26 mouse cellular contexts compared by ENCODE assay signal in genomic region chr6:85403039-85403438, GRCm38 (mm10). TPM values are rescaled to one million over a fixed set of nuclear protein-coding genes. Genes with fewer than 3 reads are reported as not detected.
DNase-seq lines count a peak whose midpoint lies in the region; ATAC-seq and TF ChIP-seq lines count a peak whose summit lies in the region.
"Had no signal": no experiment of that assay in that cellular context is flagged by ENCODE, and none has a peak within 500 bp of the region (broad histone marks: within the 10 kb centered on the region; RNA-seq: fewer than 3 reads in every experiment).

No protein-coding gene starts in this region.

- no peak for ATAC-seq in forebrain, embryonic 13.5 days
- ATAC-seq in forebrain, embryonic 11.5 days (replicated peaks; ENCODE audit: low FRiP score): no peak
- no peak for ATAC-seq in hindbrain, embryonic 15.5 days (ENCODE audit: low FRiP score, low read depth)
- no peak for ATAC-seq in hindbrain, embryonic 11.5 days (ENCODE audit: low FRiP score)
- peak; percentile 42; the same call in 1 of the 2 replicates for ATAC-seq in forebrain, embryonic 14.5 days
- no peak for ATAC-seq in midbrain, embryonic 13.5 days
- no peak for ATAC-seq in intestine, postnatal 0 days
- ATAC-seq: lung, postnatal 0 days had no signal

- no peak overlapping the region for H3K4me2 ChIP-seq in forebrain, embryonic 13.5 days
- H3K4me2 ChIP-seq in forebrain, embryonic 11.5 days (ENCODE audit: low read depth, low read length, severe bottlenecking): no peak overlapping the region
- H3K4me2 ChIP-seq in hindbrain, embryonic 15.5 days: no peak overlapping the region
- no peak overlapping the region for H3K4me2 ChIP-seq in hindbrain, embryonic 11.5 days (replicated peaks; ENCODE audit: low read depth, low read length)
- no peak overlapping the region for H3K4me2 ChIP-seq in forebrain, embryonic 14.5 days (ENCODE audit: low read length)
- H3K4me2 ChIP-seq in midbrain, embryonic 13.5 days (replicated peaks): no peak overlapping the region
- H3K4me2 ChIP-seq in intestine, postnatal 0 days (replicated peaks; ENCODE audit: low read depth): no peak overlapping the region
- H3K4me2 ChIP-seq: embryonic facial prominence, embryonic 13.5 days had no signal

- no peak overlapping the region for H3K9ac ChIP-seq in forebrain, embryonic 13.5 days
- H3K9ac ChIP-seq in forebrain, embryonic 11.5 days (ENCODE audit: low read length): no peak overlapping the region
- no peak overlapping the region for H3K9ac ChIP-seq in hindbrain, embryonic 15.5 days
- H3K9ac ChIP-seq in hindbrain, embryonic 11.5 days (ENCODE audit: low read depth, low read length): no peak overlapping the region
- no peak overlapping the region for H3K9ac ChIP-seq in forebrain, embryonic 14.5 days (ENCODE audit: low read length)
- no peak overlapping the region for H3K9ac ChIP-seq in midbrain, embryonic 13.5 days (replicated peaks)
- H3K9ac ChIP-seq in intestine, postnatal 0 days (ENCODE audit: low read depth, low read length): no peak overlapping the region
- H3K9ac ChIP-seq: embryonic facial prominence, embryonic 13.5 days had no signal

- H3K4me1 ChIP-seq in forebrain, embryonic 13.5 days: peaks cover 15% of the 10 kb centered on the region
- no peaks in the 10 kb centered on the region for H3K4me1 ChIP-seq in forebrain, embryonic 11.5 days (replicated peaks; ENCODE audit: control insufficient read depth, insufficient read depth, low read length)
- no peaks in the 10 kb centered on the region for H3K4me1 ChIP-seq in hindbrain, embryonic 15.5 days (replicated peaks)
- H3K4me1 ChIP-seq in hindbrain, embryonic 11.5 days (replicated peaks; ENCODE audit: control insufficient read depth, insufficient read depth, low read length): no peaks in the 10 kb centered on the region
- H3K4me1 ChIP-seq in forebrain, embryonic 14.5 days (ENCODE audit: control insufficient read depth, insufficient read depth, low read length): no peaks in the 10 kb centered on the region; the same call in 1 of the 2 replicates
- H3K4me1 ChIP-seq in midbrain, embryonic 13.5 days (replicated peaks): 0 out of 2 replicates have a peak, but pooled peaks cover 11% of the 10 kb centered on the region
- no peaks in the 10 kb centered on the region for H3K4me1 ChIP-seq in intestine, postnatal 0 days (replicated peaks; ENCODE audit: control insufficient read depth, insufficient read depth, low read length)

- DNase-seq in forebrain, embryonic 11.5 days (ENCODE audit: low spot score): no peak
- no peak for DNase-seq in hindbrain, embryonic 11.5 days (ENCODE audit: low spot score)
- DNase-seq in forebrain, embryonic 14.5 days (ENCODE audit: low spot score): peak; percentile 53
- DNase-seq in embryo, embryonic 10 days (ENCODE audit: low spot score): no peak
- DNase-seq: adrenal gland, postnatal 36 days; cerebellum, adult 11-12 months; cerebellum, postnatal 25 days; embryo, embryonic 11 days; gastrocnemius, postnatal 14 days; kidney, adult 18-20 months; thymus, adult 2 months; thymus, postnatal 4 days had no signal

- TF ChIP-seq CTCF in intestine, postnatal 0 days (IDR thresholded peaks at IDR 0.05; ENCODE audit: low read depth): no peak

- H3K27ac ChIP-seq in forebrain, embryonic 13.5 days: peak overlapping the region; percentile 41; the same call in 1 of the 2 replicates
- no peak overlapping the region for H3K27ac ChIP-seq in forebrain, embryonic 11.5 days (ENCODE audit: low read depth, low read length)
- peak overlapping the region; percentile 47; the same call in 1 of the 2 replicates for H3K27ac ChIP-seq in hindbrain, embryonic 15.5 days (replicated peaks)
- no peak overlapping the region for H3K27ac ChIP-seq in hindbrain, embryonic 11.5 days (ENCODE audit: low read depth, low read length)
- H3K27ac ChIP-seq in forebrain, embryonic 14.5 days (ENCODE audit: low read depth, low read length): peak overlapping the region; percentile 33; the same call in 1 of the 2 replicates
- peak overlapping the region; percentile 78 for H3K27ac ChIP-seq in midbrain, embryonic 13.5 days
- no peak overlapping the region for H3K27ac ChIP-seq in intestine, postnatal 0 days (ENCODE audit: low read depth, low read length)
- H3K27ac ChIP-seq: embryonic facial prominence, embryonic 13.5 days; kidney, postnatal 0 days; limb, embryonic 10.5 days; stomach, postnatal 0 days had no signal

- H3K27me3 ChIP-seq in forebrain, embryonic 13.5 days: peaks cover 17% of the 10 kb centered on the region
- H3K27me3 ChIP-seq in forebrain, embryonic 11.5 days (ENCODE audit: control insufficient read depth, insufficient read depth, low read length): peaks cover under 1% of the 10 kb centered on the region; the same call in 1 of the 2 replicates
- H3K27me3 ChIP-seq in hindbrain, embryonic 15.5 days: peaks cover 12% of the 10 kb centered on the region
- peaks cover 7% of the 10 kb centered on the region for H3K27me3 ChIP-seq in hindbrain, embryonic 11.5 days (ENCODE audit: control insufficient read depth, insufficient read depth, low read length)
- H3K27me3 ChIP-seq in forebrain, embryonic 14.5 days (replicated peaks; ENCODE audit: control insufficient read depth, insufficient read depth, low read length): peaks cover 4% of the 10 kb centered on the region
- H3K27me3 ChIP-seq in midbrain, embryonic 13.5 days: peaks cover 9% of the 10 kb centered on the region
- peaks cover 7% of the 10 kb centered on the region for H3K27me3 ChIP-seq in intestine, postnatal 0 days (replicated peaks; ENCODE audit: control insufficient read depth, insufficient read depth, low read length)

- 60% methylated on average over 10 of the region's 10 CpGs for WGBS in forebrain, embryonic 13.5 days
- 85% methylated on average over 10 of the region's 10 CpGs for WGBS in forebrain, embryonic 11.5 days
- 63% methylated on average over 10 of the region's 10 CpGs for WGBS in hindbrain, embryonic 15.5 days
- 87% methylated on average over 10 of the region's 10 CpGs for WGBS in hindbrain, embryonic 11.5 days
- WGBS in forebrain, embryonic 14.5 days: 57% methylated on average over 10 of the region's 10 CpGs
- WGBS in midbrain, embryonic 13.5 days: 64% methylated on average over 10 of the region's 10 CpGs
- WGBS in intestine, postnatal 0 days: 80% methylated on average over 10 of the region's 10 CpGs

- no peaks in the 10 kb centered on the region for H3K36me3 ChIP-seq in forebrain, embryonic 13.5 days (ENCODE audit: poor library complexity, severe bottlenecking)
- H3K36me3 ChIP-seq in forebrain, embryonic 11.5 days (ENCODE audit: control insufficient read depth, insufficient read depth, low read length): no peaks in the 10 kb centered on the region
- H3K36me3 ChIP-seq in hindbrain, embryonic 15.5 days: no peaks in the 10 kb centered on the region
- H3K36me3 ChIP-seq in hindbrain, embryonic 11.5 days (ENCODE audit: control insufficient read depth, insufficient read depth, low read length): no peaks in the 10 kb centered on the region
- no peaks in the 10 kb centered on the region for H3K36me3 ChIP-seq in forebrain, embryonic 14.5 days (ENCODE audit: control insufficient read depth, insufficient read depth, low read length)
- no peaks in the 10 kb centered on the region for H3K36me3 ChIP-seq in midbrain, embryonic 13.5 days
- no peaks in the 10 kb centered on the region for H3K36me3 ChIP-seq in intestine, postnatal 0 days (ENCODE audit: control insufficient read depth, insufficient read depth)
- H3K36me3 ChIP-seq: embryonic facial prominence, embryonic 13.5 days; limb, embryonic 10.5 days had no signal

- H3K4me3 ChIP-seq in forebrain, embryonic 13.5 days: no peak overlapping the region
- no peak overlapping the region for H3K4me3 ChIP-seq in forebrain, embryonic 11.5 days (ENCODE audit: low read depth, low read length)
- H3K4me3 ChIP-seq in hindbrain, embryonic 15.5 days: no peak overlapping the region
- H3K4me3 ChIP-seq in hindbrain, embryonic 11.5 days (ENCODE audit: low read depth, low read length): no peak overlapping the region
- H3K4me3 ChIP-seq in forebrain, embryonic 14.5 days (ENCODE audit: low read depth, low read length): no peak overlapping the region
- H3K4me3 ChIP-seq in midbrain, embryonic 13.5 days (replicated peaks): no peak overlapping the region
- no peak overlapping the region for H3K4me3 ChIP-seq in intestine, postnatal 0 days (ENCODE audit: low read depth, low read length)
- H3K4me3 ChIP-seq: embryonic facial prominence, embryonic 13.5 days; limb, embryonic 10.5 days had no signal

- H3K9me3 ChIP-seq in forebrain, embryonic 13.5 days (replicated peaks): no peaks in the 10 kb centered on the region
- no peaks in the 10 kb centered on the region for H3K9me3 ChIP-seq in forebrain, embryonic 11.5 days (ENCODE audit: control insufficient read depth, low read length)
- H3K9me3 ChIP-seq in hindbrain, embryonic 15.5 days: no peaks in the 10 kb centered on the region
- H3K9me3 ChIP-seq in hindbrain, embryonic 11.5 days (ENCODE audit: control insufficient read depth, low read length): no peaks in the 10 kb centered on the region
- no peaks in the 10 kb centered on the region for H3K9me3 ChIP-seq in forebrain, embryonic 14.5 days (replicated peaks; ENCODE audit: control insufficient read depth, low read length)
- H3K9me3 ChIP-seq in midbrain, embryonic 13.5 days: no peaks in the 10 kb centered on the region
- H3K9me3 ChIP-seq in intestine, postnatal 0 days (ENCODE audit: control insufficient read depth): no peaks in the 10 kb centered on the region
- H3K9me3 ChIP-seq: embryonic facial prominence, embryonic 13.5 days; limb, embryonic 10.5 days had no signal

RNA-seq across cellular contexts. Expression of gene Noto, which starts 20.6 kb away (rescaled TPM):
- polyA plus RNA-seq in forebrain, embryonic 13.5 days (2015; fragmentation: Nextera tagmentation; extraction: Ambion mirVana): not detected in 2 replicates
- not detected in 2 replicates for polyA plus RNA-seq in forebrain, embryonic 11.5 days (2014; fragmentation: Nextera tagmentation; extraction: Ambion mirVana)
- polyA plus RNA-seq in hindbrain, embryonic 15.5 days (2015; fragmentation: Nextera tagmentation; extraction: Ambion mirVana): not detected in 2 replicates
- not detected in 2 replicates for polyA plus RNA-seq in hindbrain, embryonic 11.5 days (2014; fragmentation: Nextera tagmentation; extraction: Ambion mirVana)
- not detected in 2 replicates for polyA plus RNA-seq in forebrain, embryonic 14.5 days (2014; fragmentation: Nextera tagmentation; extraction: Ambion mirVana)
- not detected in 2 replicates for polyA plus RNA-seq in midbrain, embryonic 13.5 days (2015; fragmentation: Nextera tagmentation; extraction: Ambion mirVana)
- not detected in 2 replicates for polyA plus RNA-seq in intestine, postnatal 0 days (2015; fragmentation: Nextera tagmentation; extraction: Ambion mirVana)
- polyA plus RNA-seq: embryonic facial prominence, embryonic 13.5 days; heart, embryonic 14.5 days; kidney, postnatal 0 days; large intestine, adult 2 months; limb, embryonic 10.5 days; liver, adult 2 months; liver, embryonic 16.5 days; small intestine, adult 2 months; stomach, postnatal 0 days had no signal

RNA-seq across cellular contexts. Expression of gene Rab11fip5, which starts 28.6 kb away (rescaled TPM):
- polyA plus RNA-seq in forebrain, embryonic 13.5 days (2015; fragmentation: Nextera tagmentation; extraction: Ambion mirVana): 7.1 and 8.5 TPM in 2 replicates
- 4.5 and 5.1 TPM in 2 replicates for polyA plus RNA-seq in forebrain, embryonic 11.5 days (2014; fragmentation: Nextera tagmentation; extraction: Ambion mirVana)
- 24.2 and 24.4 TPM in 2 replicates for polyA plus RNA-seq in hindbrain, embryonic 15.5 days (2015; fragmentation: Nextera tagmentation; extraction: Ambion mirVana)
- 4.1 and 4.6 TPM in 2 replicates for polyA plus RNA-seq in hindbrain, embryonic 11.5 days (2014; fragmentation: Nextera tagmentation; extraction: Ambion mirVana)
- polyA plus RNA-seq in forebrain, embryonic 14.5 days (2014; fragmentation: Nextera tagmentation; extraction: Ambion mirVana): 9.2 and 12.7 TPM in 2 replicates
- 12.2 and 12.4 TPM in 2 replicates for polyA plus RNA-seq in midbrain, embryonic 13.5 days (2015; fragmentation: Nextera tagmentation; extraction: Ambion mirVana)
- polyA plus RNA-seq in intestine, postnatal 0 days (2015; fragmentation: Nextera tagmentation; extraction: Ambion mirVana): 30.5 and 35.8 TPM in 2 replicates

RNA-seq across cellular contexts. Expression of gene Smyd5, which starts 28.8 kb away (rescaled TPM):
- 40.0 and 51.9 TPM in 2 replicates for polyA plus RNA-seq in forebrain, embryonic 13.5 days (2015; fragmentation: Nextera tagmentation; extraction: Ambion mirVana)
- polyA plus RNA-seq in forebrain, embryonic 11.5 days (2014; fragmentation: Nextera tagmentation; extraction: Ambion mirVana): 49.8 and 52.7 TPM in 2 replicates
- 69.0 and 79.1 TPM in 2 replicates for polyA plus RNA-seq in hindbrain, embryonic 15.5 days (2015; fragmentation: Nextera tagmentation; extraction: Ambion mirVana)
- 52.4 and 53.1 TPM in 2 replicates for polyA plus RNA-seq in hindbrain, embryonic 11.5 days (2014; fragmentation: Nextera tagmentation; extraction: Ambion mirVana)
- polyA plus RNA-seq in forebrain, embryonic 14.5 days (2014; fragmentation: Nextera tagmentation; extraction: Ambion mirVana): 37.2 and 41.3 TPM in 2 replicates
- polyA plus RNA-seq in midbrain, embryonic 13.5 days (2015; fragmentation: Nextera tagmentation; extraction: Ambion mirVana): 51.2 and 51.5 TPM in 2 replicates
- 10.1 and 10.9 TPM in 2 replicates for polyA plus RNA-seq in intestine, postnatal 0 days (2015; fragmentation: Nextera tagmentation; extraction: Ambion mirVana)

RNA-seq across cellular contexts. Expression of gene Cct7, which starts 48.3 kb away (rescaled TPM):
- 668 and 694 TPM in 2 replicates for polyA plus RNA-seq in forebrain, embryonic 13.5 days (2015; fragmentation: Nextera tagmentation; extraction: Ambion mirVana)
- polyA plus RNA-seq in forebrain, embryonic 11.5 days (2014; fragmentation: Nextera tagmentation; extraction: Ambion mirVana): 647 and 695 TPM in 2 replicates
- polyA plus RNA-seq in hindbrain, embryonic 15.5 days (2015; fragmentation: Nextera tagmentation; extraction: Ambion mirVana): 551 and 557 TPM in 2 replicates
- polyA plus RNA-seq in hindbrain, embryonic 11.5 days (2014; fragmentation: Nextera tagmentation; extraction: Ambion mirVana): 644 and 685 TPM in 2 replicates
- polyA plus RNA-seq in forebrain, embryonic 14.5 days (2014; fragmentation: Nextera tagmentation; extraction: Ambion mirVana): 727 and 759 TPM in 2 replicates
- polyA plus RNA-seq in midbrain, embryonic 13.5 days (2015; fragmentation: Nextera tagmentation; extraction: Ambion mirVana): 630 and 636 TPM in 2 replicates
- 152 and 159 TPM in 2 replicates for polyA plus RNA-seq in intestine, postnatal 0 days (2015; fragmentation: Nextera tagmentation; extraction: Ambion mirVana)

RNA-seq across cellular contexts. Expression of gene Pradc1, which starts 48.7 kb away (rescaled TPM):
- polyA plus RNA-seq in forebrain, embryonic 13.5 days (2015; fragmentation: Nextera tagmentation; extraction: Ambion mirVana): 32.4 and 33.9 TPM in 2 replicates
- 26.3 and 27.5 TPM in 2 replicates for polyA plus RNA-seq in forebrain, embryonic 11.5 days (2014; fragmentation: Nextera tagmentation; extraction: Ambion mirVana)
- 31.1 and 32.0 TPM in 2 replicates for polyA plus RNA-seq in hindbrain, embryonic 15.5 days (2015; fragmentation: Nextera tagmentation; extraction: Ambion mirVana)
- polyA plus RNA-seq in hindbrain, embryonic 11.5 days (2014; fragmentation: Nextera tagmentation; extraction: Ambion mirVana): 25.5 and 28.1 TPM in 2 replicates
- 22.4 and 25.2 TPM in 2 replicates for polyA plus RNA-seq in forebrain, embryonic 14.5 days (2014; fragmentation: Nextera tagmentation; extraction: Ambion mirVana)
- polyA plus RNA-seq in midbrain, embryonic 13.5 days (2015; fragmentation: Nextera tagmentation; extraction: Ambion mirVana): 21.6 and 24.3 TPM in 2 replicates
- 23.2 and 23.7 TPM in 2 replicates for polyA plus RNA-seq in intestine, postnatal 0 days (2015; fragmentation: Nextera tagmentation; extraction: Ambion mirVana)

Comparison
In these comparisons a context has a peak if more than half of its experiments do, and no peak if none do; other contexts are left out.
1. H3K27ac ChIP-seq: peak in forebrain, embryonic 13.5 days (single experiment), hindbrain, embryonic 15.5 days (single experiment), forebrain, embryonic 14.5 days (single experiment) and midbrain, embryonic 13.5 days (single experiment); none in forebrain, embryonic 11.5 days (single experiment), hindbrain, embryonic 11.5 days (single experiment) and intestine, postnatal 0 days (single experiment).